Mouse (Mus musculus): ENCODE results near the gene Rab6a. TPM values are rescaled to one million over a fixed set of nuclear protein-coding genes. Genes with fewer than 3 reads are reported as not detected.

Gene Rab6a
- total RNA-seq, 1 experiment from 2014 or later, result 67.8 TPM

- ATAC-seq (replicated peaks in 1 of 2; ENCODE audit: insufficient read depth in 1 of 2, low FRiP score in 2 of 2, low TSS enrichment in 1 of 2, low read depth in 1 of 2, poor library complexity in 2 of 2, severe bottlenecking in 2 of 2), result no peak
Measured at GRCm38 (mm10) chr7:100608130-100608741, 1.0 kb downstream of the Rab6a start, which contains the start of gene Mrpl48. TSS of gene Mrpl48 (minus strand) at chr7:100608301.

GRCm38 (mm10) chr7:100608910-100609309 is 1.7 kb downstream of the Rab6a start:
- no peak for ATAC-seq (replicated peaks in 1 of 2; ENCODE audit: insufficient read depth in 1 of 2, low FRiP score in 2 of 2, low TSS enrichment in 1 of 2, low read depth in 1 of 2, poor library complexity in 2 of 2, severe bottlenecking in 2 of 2)

GRCm38 (mm10) chr7:100616121-100616857 is 9.1 kb downstream of the Rab6a start:
- ATAC-seq (replicated peaks in 1 of 2; ENCODE audit: insufficient read depth in 1 of 2, low FRiP score in 2 of 2, low TSS enrichment in 1 of 2, low read depth in 1 of 2, poor library complexity in 2 of 2, severe bottlenecking in 2 of 2), result no peak

- peak; percentile 37 to 51; a peak in 2 of 4 replicates for ATAC-seq (replicated peaks in 1 of 2; ENCODE audit: insufficient read depth in 1 of 2, low FRiP score in 2 of 2, low TSS enrichment in 1 of 2, low read depth in 1 of 2, poor library complexity in 2 of 2, severe bottlenecking in 2 of 2)
Measured at GRCm38 (mm10) chr7:100622277-100622676, 15.1 kb downstream of the Rab6a start.

- ATAC-seq (replicated peaks in 1 of 2; ENCODE audit: insufficient read depth in 1 of 2, low FRiP score in 2 of 2, low TSS enrichment in 1 of 2, low read depth in 1 of 2, poor library complexity in 2 of 2, severe bottlenecking in 2 of 2), result no peak
Measured at GRCm38 (mm10) chr7:100624538-100624937, 17.3 kb downstream of the Rab6a start.

GRCm38 (mm10) chr7:100637657-100638056 is 30.4 kb downstream of the Rab6a start:
- peak in 1 of 2 experiments; percentile 39; a peak in 1 of 4 replicates for ATAC-seq (replicated peaks in 1 of 2; ENCODE audit: insufficient read depth in 1 of 2, low FRiP score in 2 of 2, low TSS enrichment in 1 of 2, low read depth in 1 of 2, poor library complexity in 2 of 2, severe bottlenecking in 2 of 2)

GRCm38 (mm10) chr7:100642413-100642812 is 35.2 kb downstream of the Rab6a start:
- no peak for ATAC-seq (replicated peaks in 1 of 2; ENCODE audit: insufficient read depth in 1 of 2, low FRiP score in 2 of 2, low TSS enrichment in 1 of 2, low read depth in 1 of 2, poor library complexity in 2 of 2, severe bottlenecking in 2 of 2)

- ATAC-seq (replicated peaks in 1 of 2; ENCODE audit: insufficient read depth in 1 of 2, low FRiP score in 2 of 2, low TSS enrichment in 1 of 2, low read depth in 1 of 2, poor library complexity in 2 of 2, severe bottlenecking in 2 of 2), result peak; percentile 42 to 59; a peak in 3 of 4 replicates
Measured at GRCm38 (mm10) chr7:100645147-100645546, 37.9 kb downstream of the Rab6a start.

GRCm38 (mm10) chr7:100649095-100649494 is 41.9 kb downstream of the Rab6a start:
- ATAC-seq (replicated peaks in 1 of 2; ENCODE audit: insufficient read depth in 1 of 2, low FRiP score in 2 of 2, low TSS enrichment in 1 of 2, low read depth in 1 of 2, poor library complexity in 2 of 2, severe bottlenecking in 2 of 2), result no peak

- no peak for ATAC-seq (replicated peaks in 1 of 2; ENCODE audit: insufficient read depth in 1 of 2, low FRiP score in 2 of 2, low TSS enrichment in 1 of 2, low read depth in 1 of 2, poor library complexity in 2 of 2, severe bottlenecking in 2 of 2)
Measured at GRCm38 (mm10) chr7:100649826-100650225, 42.6 kb downstream of the Rab6a start.

GRCm38 (mm10) chr7:100650421-100650820 is 43.2 kb downstream of the Rab6a start:
- no peak for ATAC-seq (replicated peaks in 1 of 2; ENCODE audit: insufficient read depth in 1 of 2, low FRiP score in 2 of 2, low TSS enrichment in 1 of 2, low read depth in 1 of 2, poor library complexity in 2 of 2, severe bottlenecking in 2 of 2)

GRCm38 (mm10) chr7:100651011-100651410 is 43.8 kb downstream of the Rab6a start:
- ATAC-seq (replicated peaks in 1 of 2; ENCODE audit: insufficient read depth in 1 of 2, low FRiP score in 2 of 2, low TSS enrichment in 1 of 2, low read depth in 1 of 2, poor library complexity in 2 of 2, severe bottlenecking in 2 of 2), result no peak

GRCm38 (mm10) chr7:100653480-100654266 is 46.5 kb downstream of the Rab6a start:
- no peak for ATAC-seq (replicated peaks in 1 of 2; ENCODE audit: insufficient read depth in 1 of 2, low FRiP score in 2 of 2, low TSS enrichment in 1 of 2, low read depth in 1 of 2, poor library complexity in 2 of 2, severe bottlenecking in 2 of 2)

GRCm38 (mm10) chr7:100654441-100654840 is 47.2 kb downstream of the Rab6a start:
- ATAC-seq (replicated peaks in 1 of 2; ENCODE audit: insufficient read depth in 1 of 2, low FRiP score in 2 of 2, low TSS enrichment in 1 of 2, low read depth in 1 of 2, poor library complexity in 2 of 2, severe bottlenecking in 2 of 2), result no peak

- no peak for ATAC-seq (replicated peaks in 1 of 2; ENCODE audit: insufficient read depth in 1 of 2, low FRiP score in 2 of 2, low TSS enrichment in 1 of 2, low read depth in 1 of 2, poor library complexity in 2 of 2, severe bottlenecking in 2 of 2)
Measured at GRCm38 (mm10) chr7:100656739-100657138, 49.5 kb downstream of the Rab6a start.

GRCm38 (mm10) chr7:100658093-100658578 is 50.9 kb downstream of the Rab6a start:
- ATAC-seq (replicated peaks in 1 of 2; ENCODE audit: insufficient read depth in 1 of 2, low FRiP score in 2 of 2, low TSS enrichment in 1 of 2, low read depth in 1 of 2, poor library complexity in 2 of 2, severe bottlenecking in 2 of 2), result no peak

- peak in 1 of 2 experiments; percentile 28; a peak in 1 of 4 replicates for ATAC-seq (replicated peaks in 1 of 2; ENCODE audit: insufficient read depth in 1 of 2, low FRiP score in 2 of 2, low TSS enrichment in 1 of 2, low read depth in 1 of 2, poor library complexity in 2 of 2, severe bottlenecking in 2 of 2)
Measured at GRCm38 (mm10) chr7:100661264-100661663, 54.1 kb downstream of the Rab6a start.

GRCm38 (mm10) chr7:100662231-100662630 is 55.0 kb downstream of the Rab6a start, which contains the start of gene Plekhb1:
TSS of gene Plekhb1 (minus strand) at chr7:100662414.
- no peak for ATAC-seq (replicated peaks in 1 of 2; ENCODE audit: insufficient read depth in 1 of 2, low FRiP score in 2 of 2, low TSS enrichment in 1 of 2, low read depth in 1 of 2, poor library complexity in 2 of 2, severe bottlenecking in 2 of 2)

All from hematopoietic stem cell, adult 5-6 weeks (primary cell).